Mouse (Mus musculus) urinary bladder, adult 2 months (tissue): ENCODE results near the gene Aqp12. TPM values are rescaled to one million over a fixed set of nuclear protein-coding genes. Genes with fewer than 3 reads are reported as not detected.
A peak's percentile ranks its signal among the peaks of the same experiment; 100 is the strongest.
"Not testable (repeated sequence)": the region's sequence is repeated elsewhere in the genome, so short reads cannot be mapped to it uniquely, and the experiment has no call there.

ENCODE experiments used
- DNase-seq: peaks from one replicate; pipeline ENCODE4 v3.0.0; 2022; ENCODE audit warnings: low spot score
- polyA plus RNA-seq: library from polyadenylated mRNA; depleted of rRNA; stranded (reverse); fragments of >200 nt; gene quantifications from 2 replicates; pipeline ENCODE4 v1.2.3, GENCODE M21; 2012; rRNA removed

Aqp12 gene
- polyA plus RNA-seq: not detected in 2 replicates

GRCm38 (mm10) chr1:93006061-93006460, at the start of gene Aqp12:
TSS of gene Aqp12 (plus strand) at chr1:93006334.
- no peak for DNase-seq

DNA sequence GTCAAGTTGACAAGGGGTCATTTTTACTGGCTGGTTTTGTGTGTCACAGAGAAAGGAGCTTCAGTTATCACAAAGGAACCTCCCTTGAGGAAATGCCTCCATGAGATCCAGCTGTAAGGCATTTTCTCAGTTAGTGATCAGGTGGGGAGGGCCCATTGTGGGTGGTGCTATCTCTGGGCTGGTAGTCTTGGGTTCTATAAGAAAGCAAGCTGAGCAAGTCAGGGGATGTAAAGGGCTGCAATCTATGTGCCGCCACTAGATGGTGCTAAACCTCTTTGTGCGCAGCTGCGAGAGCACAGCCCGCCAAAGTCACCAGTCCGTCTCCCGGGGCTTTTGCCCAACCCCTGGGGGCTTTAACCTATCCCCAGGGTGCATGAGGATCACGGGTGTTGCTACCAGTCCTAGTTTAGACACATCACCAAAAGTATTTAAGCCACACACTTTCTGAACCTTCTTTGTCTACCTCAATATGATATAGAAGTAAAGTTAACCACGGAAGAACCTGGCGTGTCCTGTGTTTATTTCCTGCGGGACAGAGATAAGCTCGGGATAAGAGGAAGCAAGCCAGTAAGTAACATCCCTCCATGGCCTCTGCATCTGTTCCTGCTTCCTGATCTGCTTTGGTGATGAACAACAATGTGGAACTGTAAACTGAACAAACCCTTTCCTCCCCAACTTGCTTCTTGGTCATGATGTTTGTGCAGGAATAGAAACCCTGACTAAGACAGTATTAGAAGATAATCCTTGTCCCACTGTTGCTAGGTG, 49.4 kb upstream of the Aqp12 start:
- DNase-seq: peak; percentile 44

GRCm38 (mm10) chr1:92958999-92959398, 47.1 kb upstream of the Aqp12 start:
- no peak for DNase-seq

DNA sequence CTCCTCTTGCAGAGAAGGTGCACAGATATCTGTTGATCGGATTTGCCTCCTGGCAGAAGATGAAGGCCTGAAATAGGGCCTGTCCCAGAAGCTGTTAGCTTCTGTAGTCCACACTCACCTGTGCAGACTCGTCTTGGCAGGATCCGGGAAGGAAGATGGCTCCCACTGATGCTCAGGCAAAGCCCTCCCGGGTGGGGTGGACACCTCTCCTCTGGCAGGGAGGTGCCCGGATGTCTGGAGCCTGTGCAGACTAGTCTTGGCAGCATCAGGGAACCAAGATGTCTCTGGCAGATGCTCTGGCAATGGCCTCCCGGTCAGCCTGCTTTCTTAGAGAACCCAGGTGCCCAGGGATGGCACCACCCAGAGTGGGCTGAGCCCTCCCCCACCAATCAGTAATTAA, 35.3 kb upstream of the Aqp12 start:
- DNase-seq: not testable (repeated sequence)

DNA sequence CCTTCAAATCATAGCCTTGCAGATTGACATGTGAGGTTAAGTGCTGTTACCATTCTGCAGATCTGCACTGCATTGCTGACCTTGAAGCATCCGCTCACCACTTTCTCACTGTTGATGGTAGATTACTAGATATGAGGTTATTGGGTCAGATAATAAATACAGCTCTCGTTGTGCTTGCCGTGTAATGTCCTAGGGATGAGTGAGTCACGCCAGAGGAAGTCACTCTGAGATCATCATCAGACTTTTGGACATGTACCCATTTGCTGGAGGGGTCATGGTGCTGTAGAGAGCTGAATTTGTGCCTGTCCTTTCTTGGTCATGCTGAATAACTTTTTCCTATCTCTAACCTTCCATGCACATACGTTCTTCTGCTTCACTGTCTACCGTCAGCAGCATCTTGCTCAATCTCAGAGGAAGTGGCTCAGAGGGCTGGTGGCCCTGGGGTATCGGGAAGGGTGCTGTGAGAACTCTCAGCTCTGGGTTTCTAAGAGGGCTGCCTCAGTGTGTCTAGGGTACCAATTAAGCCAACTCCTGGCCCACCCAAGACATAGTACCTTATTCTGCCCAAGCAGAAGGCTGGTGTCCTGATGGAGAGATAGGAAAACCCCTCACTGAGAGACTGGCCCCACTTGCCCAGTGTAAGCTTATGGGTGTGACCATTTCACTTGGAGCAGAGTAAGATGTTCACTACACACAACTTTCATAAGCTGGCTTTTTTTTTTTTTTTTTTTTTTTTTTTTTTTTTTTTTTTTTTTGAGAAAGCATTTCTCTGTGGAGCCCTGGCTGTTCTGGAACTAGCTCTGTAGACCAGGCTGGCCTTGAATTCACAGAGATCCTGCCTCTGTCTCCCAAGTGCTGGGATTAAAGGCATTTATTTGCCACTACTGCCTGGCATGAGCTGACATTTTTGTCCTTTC, 34.0 kb upstream of the Aqp12 start:
- DNase-seq: no peak

DNA sequence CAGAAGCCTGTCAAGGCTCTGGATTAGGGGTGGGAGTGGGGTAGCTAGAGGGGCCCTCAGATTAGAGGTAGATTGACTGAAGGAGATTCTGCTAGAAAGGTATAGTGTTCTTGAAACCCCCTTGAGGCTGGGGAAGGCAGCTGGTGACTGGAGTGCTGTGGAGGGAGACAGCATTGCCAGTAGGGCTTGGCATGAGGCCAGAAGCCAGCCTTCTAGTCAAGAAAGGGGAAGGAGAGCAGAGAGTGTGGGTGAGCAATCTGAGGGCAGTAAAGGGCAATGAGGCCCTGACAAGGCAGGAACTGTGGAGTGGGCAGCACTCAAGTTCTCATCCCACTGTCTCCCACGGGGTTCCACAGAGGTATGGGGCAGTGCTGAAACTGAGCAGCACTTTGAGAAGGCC, 33.3 kb upstream of the Aqp12 start:
- no peak for DNase-seq

DNA sequence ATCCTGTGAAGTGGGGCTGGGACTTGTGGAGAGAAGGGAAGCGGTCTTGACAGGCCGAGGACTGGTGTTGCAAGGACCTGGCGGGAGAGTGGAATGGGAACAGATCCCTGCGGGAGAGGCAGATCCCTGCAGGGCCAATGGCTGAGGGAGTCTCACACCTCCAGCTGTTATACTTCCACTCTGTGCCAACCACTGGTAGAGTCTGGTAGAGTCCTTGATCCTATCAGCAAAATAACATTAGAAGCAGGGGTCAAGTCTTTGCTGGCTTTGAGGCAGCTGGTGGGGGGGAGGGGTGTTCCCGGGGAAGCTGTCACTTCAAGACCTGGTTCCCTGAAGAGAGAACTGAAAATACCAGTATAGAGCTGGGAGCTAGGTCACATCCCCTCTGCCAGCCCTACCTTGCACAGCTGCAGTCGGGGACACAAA, 30.0 kb upstream of the Aqp12 start:
- DNase-seq: no peak

GRCm38 (mm10) chr1:92978645-92979044, 27.5 kb upstream of the Aqp12 start:
- no peak for DNase-seq

GRCm38 (mm10) chr1:92979073-92979602, 27.0 kb upstream of the Aqp12 start:
- DNase-seq: no peak

DNA sequence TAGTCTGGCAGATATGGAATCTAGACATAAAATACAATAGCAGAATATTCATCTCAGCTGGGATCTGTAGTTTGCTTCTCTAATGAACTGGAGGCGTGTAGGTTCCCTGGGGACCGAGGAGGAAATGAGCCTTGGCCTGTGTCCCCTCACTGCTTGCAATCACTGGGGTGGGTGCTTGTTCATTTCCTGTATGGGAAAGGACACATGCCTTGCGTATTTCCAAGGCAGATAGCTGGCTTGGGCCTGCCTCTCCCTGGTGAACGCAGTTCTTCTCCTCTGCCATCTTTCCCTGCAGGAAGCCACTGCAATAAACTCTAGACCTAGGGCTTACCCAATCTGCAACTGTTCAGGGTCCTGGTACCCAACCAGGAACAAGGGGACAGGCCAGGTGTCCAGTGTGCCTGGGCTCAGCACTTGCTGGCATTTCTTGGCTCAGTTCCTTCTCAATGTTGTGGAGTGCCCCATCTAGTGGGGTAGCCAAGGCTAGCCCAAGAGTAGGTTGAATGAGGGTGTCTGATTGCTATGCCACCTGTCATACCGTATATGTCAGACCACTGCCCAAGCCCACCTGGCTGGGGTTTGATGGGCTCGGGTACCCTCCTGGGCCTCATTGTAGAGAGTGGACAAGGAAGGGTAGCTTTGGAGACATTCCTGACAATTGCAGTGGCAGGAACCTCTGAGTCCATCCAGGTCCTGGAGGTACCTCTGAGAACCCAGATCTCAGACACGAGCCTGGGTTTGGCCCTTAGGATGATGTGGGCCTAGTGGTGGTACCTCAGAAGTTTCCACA, 24.9 kb upstream of the Aqp12 start:
- no peak for DNase-seq

- DNase-seq: no peak
Observed at GRCm38 (mm10) chr1:92982931-92983605, 23.1 kb upstream of the Aqp12 start.

DNA sequence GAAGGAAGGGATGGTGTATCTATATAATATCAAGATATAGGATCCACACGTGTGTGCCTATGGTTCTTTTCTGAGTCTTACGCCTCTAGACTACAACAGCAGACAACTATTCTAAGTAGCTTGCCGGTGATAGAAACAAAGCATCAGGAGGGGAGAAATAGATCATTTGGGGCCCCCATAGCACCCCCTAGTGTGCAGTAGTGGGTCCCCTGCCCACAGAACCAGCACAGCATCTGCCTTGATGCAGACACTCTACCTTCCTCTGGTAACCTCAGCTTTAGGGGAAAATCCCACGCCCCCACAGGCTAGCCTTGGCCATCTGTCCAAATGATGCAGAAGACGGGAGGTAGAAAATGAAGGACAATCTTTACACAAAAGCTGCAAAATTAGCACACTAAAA, 21.1 kb upstream of the Aqp12 start:
- no peak for DNase-seq

GRCm38 (mm10) chr1:92988894-92989293, 17.2 kb upstream of the Aqp12 start:
- no peak for DNase-seq

GRCm38 (mm10) chr1:92989891-92990290, 16.2 kb upstream of the Aqp12 start:
- no peak for DNase-seq

- DNase-seq: no peak
Observed at GRCm38 (mm10) chr1:92992214-92992855, 13.8 kb upstream of the Aqp12 start.

DNA sequence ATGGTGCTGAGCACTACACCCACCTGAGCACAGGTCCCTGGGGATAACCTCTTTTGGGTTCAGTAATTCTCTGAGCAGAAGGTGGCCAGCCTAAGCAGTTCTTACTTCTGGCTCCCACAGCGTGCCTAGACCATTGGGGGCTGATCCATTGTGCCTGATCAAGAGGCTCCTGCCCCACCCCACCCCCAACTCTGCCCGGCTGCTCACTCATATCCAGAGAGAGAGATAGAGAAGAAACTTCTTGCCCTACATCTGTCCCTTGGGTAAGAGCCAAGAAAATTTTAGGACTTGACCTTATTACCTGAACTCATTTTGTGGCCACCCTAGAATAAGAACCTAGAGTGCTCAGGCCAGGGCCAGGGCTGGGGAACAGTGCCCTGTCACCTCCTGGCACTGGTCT, 13.3 kb upstream of the Aqp12 start:
- no peak for DNase-seq

DNA sequence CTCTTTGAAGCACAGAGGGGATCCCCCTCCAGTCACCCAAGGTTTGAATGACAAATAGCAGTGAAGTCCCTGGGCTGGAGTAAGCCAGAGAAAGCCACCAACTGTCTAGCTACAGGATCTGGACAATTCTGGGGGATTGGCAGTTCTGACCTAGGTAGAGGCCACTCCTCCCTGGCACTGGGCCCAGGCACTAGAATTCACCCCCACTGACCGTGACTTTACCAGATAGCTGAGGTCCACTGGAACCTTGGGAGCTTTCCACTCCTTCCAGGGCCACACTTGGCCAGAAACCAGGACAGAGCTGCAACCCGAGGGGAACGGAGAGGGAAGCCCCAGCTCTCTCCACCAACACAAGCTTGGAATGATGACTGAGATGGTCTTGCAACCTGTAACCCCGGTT, 3.1 kb downstream of the Aqp12 start:
- no peak for DNase-seq

- DNase-seq: no peak
Observed at GRCm38 (mm10) chr1:93010731-93011130, 4.6 kb downstream of the Aqp12 start.

GRCm38 (mm10) chr1:93012103-93012585, 6.0 kb downstream of the Aqp12 start:
- no peak for DNase-seq

DNA sequence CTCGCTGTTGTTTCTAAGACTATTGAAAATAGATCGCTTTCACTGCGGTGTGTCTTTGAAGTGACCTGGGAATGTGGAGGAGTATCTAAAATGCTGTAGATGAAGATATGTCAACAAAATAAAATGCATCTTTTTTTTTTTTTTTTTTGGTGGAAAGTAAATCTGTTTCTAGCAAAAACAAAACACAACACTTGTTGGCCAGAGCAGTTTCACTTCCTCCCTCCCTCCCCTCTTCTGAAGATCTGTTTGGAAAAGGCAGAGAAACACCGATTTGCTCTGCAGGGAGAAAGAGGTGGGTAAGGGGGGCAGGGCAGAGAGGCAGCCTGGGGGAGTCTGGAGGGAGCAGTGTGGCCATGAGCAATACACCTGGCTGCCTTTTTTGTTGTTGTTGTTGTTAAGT, 7.2 kb downstream of the Aqp12 start:
- DNase-seq: no peak

- peak; percentile 61 for DNase-seq
Observed at GRCm38 (mm10) chr1:93014460-93014859, 8.3 kb downstream of the Aqp12 start.
